ENCODE assay signal across 18 mouse cellular contexts in genomic region chr10:110155494-110155893, GRCm38 (mm10).
DNase-seq lines count a peak whose midpoint lies in the region; ATAC-seq lines count a peak whose summit lies in the region.
"Had no signal": no experiment of that assay in that cellular context is flagged by ENCODE, and none has a peak within 500 bp of the region (broad histone marks: within the 10 kb centered on the region; RNA-seq: fewer than 3 reads in every experiment).

No protein-coding gene starts in this region.

- no peak overlapping the region for H3K4me2 ChIP-seq in forebrain, embryonic 14.5 days (ENCODE audit: low read length)
- no peak overlapping the region for H3K4me2 ChIP-seq in forebrain, embryonic 11.5 days (ENCODE audit: low read depth, low read length, severe bottlenecking)
- H3K4me2 ChIP-seq: limb, embryonic 13.5 days; midbrain, embryonic 12.5 days; neural tube, embryonic 12.5 days had no signal

- no peaks in the 10 kb centered on the region for H3K27me3 ChIP-seq in forebrain, embryonic 14.5 days (replicated peaks; ENCODE audit: control insufficient read depth, insufficient read depth, low read length)
- H3K27me3 ChIP-seq in forebrain, embryonic 11.5 days (ENCODE audit: control insufficient read depth, insufficient read depth, low read length), result no peaks in the 10 kb centered on the region
- H3K27me3 ChIP-seq: limb, embryonic 13.5 days; midbrain, embryonic 12.5 days; neural tube, embryonic 12.5 days had no signal

- H3K4me1 ChIP-seq in forebrain, embryonic 14.5 days (ENCODE audit: control insufficient read depth, insufficient read depth, low read length), result peaks cover 17% of the 10 kb centered on the region
- no peaks in the 10 kb centered on the region for H3K4me1 ChIP-seq in forebrain, embryonic 11.5 days (replicated peaks; ENCODE audit: control insufficient read depth, insufficient read depth, low read length)
- H3K4me1 ChIP-seq: midbrain, embryonic 12.5 days had no signal

- WGBS in forebrain, embryonic 14.5 days, result 78% methylated on average over 2 of the region's 2 CpGs
- 87% methylated on average over 2 of the region's 2 CpGs for WGBS in forebrain, embryonic 11.5 days

- peak overlapping the region; percentile 63; the same call in 1 of the 2 replicates for H3K27ac ChIP-seq in forebrain, embryonic 14.5 days (ENCODE audit: low read depth, low read length)
- no peak overlapping the region for H3K27ac ChIP-seq in forebrain, embryonic 11.5 days (ENCODE audit: low read depth, low read length)
- H3K27ac ChIP-seq: left cerebral cortex, adult 2 months; limb, embryonic 13.5 days; midbrain, embryonic 12.5 days; neural tube, embryonic 12.5 days had no signal

- no peaks in the 10 kb centered on the region for H3K9me3 ChIP-seq in forebrain, embryonic 14.5 days (replicated peaks; ENCODE audit: control insufficient read depth, low read length)
- no peaks in the 10 kb centered on the region for H3K9me3 ChIP-seq in forebrain, embryonic 11.5 days (ENCODE audit: control insufficient read depth, low read length)
- H3K9me3 ChIP-seq: limb, embryonic 13.5 days; midbrain, embryonic 12.5 days; neural tube, embryonic 12.5 days had no signal

- peak; percentile 16 for DNase-seq in forebrain, embryonic 14.5 days (ENCODE audit: low spot score)
- no peak for DNase-seq in forebrain, embryonic 11.5 days (ENCODE audit: low spot score)
- peak; percentile 49 for DNase-seq in layer of hippocampus, adult 9-11 months
- DNase-seq in layer of hippocampus, postnatal 10 days (ENCODE audit: low spot score in 2 of 2), result no peak
- DNase-seq in A20 (ENCODE audit: low read depth, low spot score), result peak; percentile 11
- no peak for DNase-seq in cerebellum, adult 11 months
- no peak for DNase-seq in testis, postnatal 14 days (ENCODE audit: low spot score)
- DNase-seq: adrenal gland, postnatal 25 days; heart, adult 11 months; kidney, adult 8-10 months; kidney, postnatal 36 days; right cerebral cortex, postnatal 4 days had no signal

- H3K4me3 ChIP-seq in forebrain, embryonic 14.5 days (ENCODE audit: low read depth, low read length), result no peak overlapping the region
- H3K4me3 ChIP-seq in forebrain, embryonic 11.5 days (ENCODE audit: low read depth, low read length), result no peak overlapping the region
- H3K4me3 ChIP-seq: left cerebral cortex, adult 2 months; limb, embryonic 13.5 days; midbrain, embryonic 12.5 days; neural tube, embryonic 12.5 days had no signal

- no peak for ATAC-seq in forebrain, embryonic 14.5 days
- ATAC-seq in forebrain, embryonic 11.5 days (replicated peaks; ENCODE audit: low FRiP score), result no peak
- peak; percentile 44 for ATAC-seq in megakaryocyte progenitor cell, adult 5-6 weeks (replicated peaks; ENCODE audit: poor library complexity)
- ATAC-seq: activated CD4-positive, CD25-positive, alpha-beta regulatory T cell, adult 4 months had no signal

- no peaks in the 10 kb centered on the region for H3K36me3 ChIP-seq in forebrain, embryonic 14.5 days (ENCODE audit: control insufficient read depth, insufficient read depth, low read length)
- no peaks in the 10 kb centered on the region for H3K36me3 ChIP-seq in forebrain, embryonic 11.5 days (ENCODE audit: control insufficient read depth, insufficient read depth, low read length)
- H3K36me3 ChIP-seq: limb, embryonic 13.5 days; midbrain, embryonic 12.5 days; neural tube, embryonic 12.5 days had no signal

- H3K9ac ChIP-seq in forebrain, embryonic 14.5 days (ENCODE audit: low read length), result no peak overlapping the region
- H3K9ac ChIP-seq in forebrain, embryonic 11.5 days (ENCODE audit: low read length), result no peak overlapping the region
- H3K9ac ChIP-seq: limb, embryonic 13.5 days; midbrain, embryonic 12.5 days; neural tube, embryonic 12.5 days had no signal

Comparison
In these comparisons a context has a peak if more than half of its experiments do, and no peak if none do; other contexts are left out.
1. DNase-seq: peak in forebrain, embryonic 14.5 days (single experiment), layer of hippocampus, adult 9-11 months (single experiment) and A20 (single experiment); none in forebrain, embryonic 11.5 days (single experiment), layer of hippocampus, postnatal 10 days (0 of 2), cerebellum, adult 11 months (single experiment) and testis, postnatal 14 days (single experiment).